Mouse (Mus musculus): ENCODE measurements around the gene Tulp3.
"Not testable (repeated sequence)": the region's sequence is repeated elsewhere in the genome, so short reads cannot be mapped to it uniquely, and the experiment has no call there.

The Tulp3 gene

GRCm38 (mm10) chr6:128355726-128356416 is at the start of gene Tulp3:
Gene Tulp3, minus strand, starts transcription at chr6:128355851.
- DNase-seq, result peak; percentile 94 to 95

DNA sequence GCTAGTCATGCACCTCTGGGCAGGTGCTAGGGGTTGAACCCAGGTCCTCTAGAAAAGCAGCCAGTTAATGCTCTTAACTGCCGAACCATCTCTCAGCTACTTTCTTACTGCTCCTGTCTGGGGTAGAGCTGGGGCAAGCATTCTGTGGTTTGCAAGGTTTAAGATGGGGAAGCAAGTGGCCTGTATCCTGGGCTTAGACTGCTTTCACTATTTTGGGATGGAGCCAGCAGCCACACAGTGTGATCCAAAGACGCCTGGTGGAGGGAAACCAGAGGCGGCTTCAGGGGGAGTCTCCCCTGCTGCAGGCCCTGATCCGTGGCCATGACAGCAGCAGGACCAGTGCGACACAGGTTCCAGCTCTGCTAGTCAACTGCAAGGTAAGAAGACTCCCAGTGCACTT is 49.1 kb upstream of the Tulp3 start:
- no peak for DNase-seq

GRCm38 (mm10) chr6:128399421-128400185 is 44.0 kb upstream of the Tulp3 start:
- DNase-seq, result peak; percentile 20 to 23

DNA sequence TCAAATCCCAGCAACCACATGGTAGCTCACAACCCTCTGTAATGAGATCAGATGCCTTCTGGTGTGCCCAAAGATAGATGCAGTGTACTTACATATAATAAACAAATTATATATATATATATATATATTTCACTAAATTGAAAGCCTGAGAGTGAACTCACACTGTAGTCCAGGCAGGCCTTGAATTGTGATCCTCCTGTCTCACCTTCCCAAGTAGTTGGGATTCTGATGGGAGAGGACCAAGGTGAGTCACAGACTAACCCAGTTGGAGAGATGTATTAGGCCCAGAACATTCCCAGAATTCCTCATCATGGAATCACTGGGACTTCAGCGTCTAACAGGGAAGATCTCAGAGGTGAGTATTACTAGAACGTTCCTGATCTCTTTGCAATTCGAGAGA is 43.3 kb upstream of the Tulp3 start, which contains the start of gene Nrip2:
Gene Nrip2, plus strand, starts transcription at position 301 of the 400 bp plus-strand sequence.
- DNase-seq, result no peak

GRCm38 (mm10) chr6:128397574-128398261 is 42.1 kb upstream of the Tulp3 start:
- DNase-seq, result peak; percentile 80 to 81

DNA sequence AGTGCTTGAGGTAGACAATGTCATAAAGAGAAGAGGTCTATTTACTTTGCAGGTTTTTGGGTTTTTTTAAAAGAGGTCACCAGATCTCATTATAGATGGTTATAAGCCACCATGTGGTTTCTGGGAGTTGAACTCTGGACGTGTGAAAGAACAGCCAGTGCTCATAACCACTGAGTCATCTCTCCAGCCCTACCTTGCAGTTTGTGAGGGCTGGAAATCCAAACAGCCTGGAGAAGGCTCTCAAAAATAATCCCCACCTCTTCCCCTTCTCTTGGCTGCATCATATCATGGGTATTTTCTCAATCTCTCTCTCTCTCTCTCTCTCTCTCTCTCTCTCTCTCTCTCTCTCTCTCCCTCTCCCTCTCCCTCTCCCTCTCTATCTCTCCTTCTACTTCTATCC is 35.0 kb upstream of the Tulp3 start:
- no peak for DNase-seq

DNA sequence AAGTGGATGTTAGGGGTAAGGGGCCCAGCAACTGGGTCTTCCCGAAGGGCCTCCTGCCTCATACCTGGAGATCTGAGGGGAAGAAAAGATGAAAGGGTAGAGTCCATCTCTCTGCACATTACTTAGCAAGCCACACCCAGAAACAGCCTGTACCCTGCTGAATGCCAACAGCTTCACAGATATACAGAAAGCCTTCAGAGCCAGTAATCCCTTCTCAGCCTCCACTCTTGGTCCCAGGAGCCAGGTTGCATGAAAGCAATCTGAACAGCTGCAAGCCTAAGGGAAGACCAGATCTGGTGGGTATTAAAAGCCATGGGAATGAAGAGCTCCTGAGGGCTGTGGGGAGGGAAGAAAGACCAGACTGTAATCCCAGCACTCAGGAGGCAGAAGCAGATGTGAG is 33.5 kb upstream of the Tulp3 start:
- DNase-seq, result no peak

DNA sequence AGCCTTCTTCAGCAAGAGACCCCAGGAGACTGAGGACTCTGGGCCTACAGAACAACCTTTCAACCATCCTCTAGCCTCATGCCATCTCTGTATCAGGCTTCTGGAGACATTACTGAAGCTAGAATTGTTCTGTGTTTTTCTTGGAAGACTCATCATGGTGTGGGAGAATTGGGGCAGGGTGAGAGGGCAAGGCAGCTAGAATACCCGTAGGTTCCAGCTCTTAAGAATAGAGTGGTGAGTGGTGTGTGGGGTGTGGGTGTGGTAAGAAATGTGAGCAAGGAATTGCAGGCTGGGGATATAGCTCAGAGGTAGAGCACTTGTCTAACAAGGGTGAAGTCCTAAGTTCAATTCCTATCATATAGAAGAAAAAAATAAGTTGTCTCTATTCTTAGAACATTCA is 29.4 kb upstream of the Tulp3 start:
- DNase-seq, result no peak

DNA sequence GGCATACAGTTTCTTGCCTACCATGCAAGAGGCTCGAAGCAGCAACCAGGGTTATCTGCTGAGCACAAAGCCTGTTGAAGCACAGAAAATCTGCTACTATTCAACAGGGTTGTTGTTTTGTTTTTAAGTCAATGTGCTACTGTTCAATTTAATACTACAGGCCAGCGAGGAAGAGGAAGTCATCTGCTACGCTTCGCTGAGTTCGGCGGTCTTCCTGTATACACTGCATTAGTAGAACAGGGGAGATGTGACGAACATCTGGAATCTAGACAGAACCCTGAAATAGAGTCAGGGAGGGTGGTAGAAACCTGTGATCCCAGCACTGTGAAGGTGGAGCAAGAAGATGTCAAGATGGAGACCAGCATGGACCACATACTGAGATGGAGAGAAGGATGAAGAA is 28.1 kb upstream of the Tulp3 start:
- DNase-seq, result no peak

DNA sequence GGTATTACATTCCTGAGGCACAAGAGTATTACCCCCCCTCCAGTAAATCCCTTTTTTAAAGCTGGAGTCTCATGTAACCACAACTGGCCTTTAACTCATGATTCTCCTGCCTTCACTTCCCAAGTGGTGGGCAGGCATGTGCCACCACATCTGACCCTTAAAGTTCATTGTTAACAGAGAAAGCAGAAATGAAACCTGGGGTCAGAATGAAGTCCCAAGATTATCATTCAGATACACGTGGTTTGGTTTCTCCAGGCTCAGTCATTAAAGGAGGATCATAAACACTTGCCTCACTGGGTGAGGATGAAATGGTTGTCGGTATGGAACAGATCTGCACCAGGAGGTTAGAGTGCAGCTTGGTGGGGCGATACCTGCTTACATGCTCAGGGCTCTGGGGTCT is 25.6 kb upstream of the Tulp3 start:
- no peak for DNase-seq

- DNase-seq, result not testable (repeated sequence)
Observed at GRCm38 (mm10) chr6:128380594-128381167, 25.0 kb upstream of the Tulp3 start.

GRCm38 (mm10) chr6:128379636-128380035 is 24.0 kb upstream of the Tulp3 start:
- DNase-seq, result no peak

- no peak for DNase-seq
Observed at GRCm38 (mm10) chr6:128376371-128377085, 20.9 kb upstream of the Tulp3 start.

DNA sequence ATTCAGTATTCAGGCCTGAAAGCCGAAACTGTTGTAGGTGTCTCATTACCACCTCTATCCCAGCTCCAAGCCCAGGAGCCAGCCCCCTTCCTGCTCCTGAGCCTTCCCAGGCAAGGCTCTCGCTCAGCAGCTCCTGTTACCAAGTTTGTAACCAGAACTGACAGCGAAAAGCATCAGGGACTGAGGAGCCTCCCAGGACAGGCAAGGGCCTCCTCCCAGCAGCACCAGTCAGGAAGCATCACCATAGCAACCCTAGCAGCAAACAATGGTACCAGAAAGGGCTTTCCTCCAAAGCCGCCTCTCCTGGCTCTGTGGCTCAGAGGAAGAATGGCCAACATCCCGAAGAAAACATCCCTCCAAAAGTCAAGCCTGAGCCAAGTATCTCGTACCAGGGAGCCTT is 19.5 kb upstream of the Tulp3 start, which contains the start of the genes Tex52 and Gm44596:
Gene Tex52, plus strand, starts transcription at position 265 of the 400 bp plus-strand sequence.
Gene Gm44596, plus strand, starts transcription at position 312 of the 400 bp plus-strand sequence.
- DNase-seq, result no peak

GRCm38 (mm10) chr6:128370040-128370439 is 14.4 kb upstream of the Tulp3 start:
- no peak for DNase-seq

GRCm38 (mm10) chr6:128366466-128366865 is 10.8 kb upstream of the Tulp3 start:
- DNase-seq, result no peak

DNA sequence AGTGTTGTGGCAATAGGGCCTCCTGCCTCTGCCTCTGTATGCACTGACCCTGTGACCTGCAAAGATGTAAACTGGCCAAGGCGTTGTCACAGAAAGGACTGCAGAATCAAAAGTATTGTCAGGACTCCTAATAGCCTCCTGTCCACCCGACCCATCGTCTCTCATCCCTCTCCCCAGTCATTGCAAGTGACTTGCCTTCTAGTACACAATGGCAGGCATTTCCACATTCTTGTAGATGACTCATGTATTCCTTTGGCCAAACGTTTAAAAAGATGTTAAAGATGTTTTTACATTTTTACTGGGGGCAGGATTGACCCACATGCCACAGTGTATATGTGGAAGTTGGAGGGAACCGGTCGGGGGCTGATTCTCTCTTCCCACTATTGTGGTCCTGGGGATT is 9.1 kb upstream of the Tulp3 start:
- no peak for DNase-seq

DNA sequence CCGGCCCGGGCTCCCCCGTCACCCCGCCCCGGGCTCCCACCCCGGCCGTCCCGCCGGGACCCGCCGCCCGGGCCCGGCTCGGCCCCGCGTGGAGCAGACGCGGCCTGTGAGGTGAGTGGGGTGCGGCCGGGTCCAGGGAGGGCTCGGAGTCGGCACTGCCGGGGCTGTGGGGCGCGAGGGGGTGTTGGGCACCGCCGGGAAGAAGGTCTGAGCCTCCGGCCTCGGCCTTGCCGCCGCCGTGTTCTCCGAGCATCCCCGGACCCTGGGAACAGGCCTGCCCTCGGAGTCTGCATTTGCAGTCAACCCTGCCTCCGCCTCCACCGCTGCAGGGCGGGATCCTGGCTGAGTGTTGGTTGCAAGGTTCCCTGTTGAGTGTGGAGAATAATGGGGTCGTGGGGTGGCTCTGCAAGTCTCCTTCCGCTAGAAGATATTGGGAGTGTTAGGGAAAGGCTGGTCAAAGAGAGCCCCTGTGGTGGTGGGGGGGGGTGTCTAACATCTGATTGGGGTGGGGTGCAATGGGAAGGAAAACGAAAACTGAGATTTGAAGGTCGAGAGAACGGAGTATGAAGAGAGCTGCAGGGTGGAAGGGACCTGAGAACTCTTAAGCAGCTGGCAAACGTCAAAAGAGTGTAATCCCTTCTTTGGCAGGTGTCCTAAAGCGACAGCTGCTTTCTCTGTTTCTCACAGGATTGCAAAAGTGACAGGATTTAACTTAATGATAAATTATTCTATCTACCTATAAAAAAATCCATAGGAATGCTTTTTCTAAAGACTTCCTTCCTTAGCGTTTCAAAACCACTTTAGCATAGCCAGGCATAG is 7.6 kb upstream of the Tulp3 start:
- DNase-seq, result no peak

- peak; percentile 82 for DNase-seq
Observed at GRCm38 (mm10) chr6:128362381-128363006, 6.8 kb upstream of the Tulp3 start, which contains the start of the genes Rhno1 and Foxm1. Gene Rhno1, minus strand, starts transcription at chr6:128362911. Gene Foxm1, plus strand, starts transcription at chr6:128362967.

DNA sequence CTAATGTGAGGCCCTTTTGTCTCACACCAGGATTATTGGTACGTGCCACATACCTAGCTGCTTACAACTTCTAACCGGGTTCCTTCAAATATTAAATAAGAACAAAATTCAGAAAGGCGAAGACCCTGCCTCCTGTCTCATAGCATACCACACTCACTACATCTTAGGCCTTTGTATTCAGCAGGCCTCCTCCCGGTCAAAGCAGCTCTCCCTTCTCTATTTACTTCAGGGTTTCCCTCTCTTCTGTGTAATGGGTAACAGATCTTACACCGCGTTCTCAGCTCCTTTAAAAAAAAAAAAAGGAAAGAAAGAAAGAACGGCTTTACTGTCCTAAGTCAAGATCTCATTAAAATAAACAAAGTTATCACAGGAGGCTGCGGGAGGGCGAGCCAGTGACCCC is 6.2 kb upstream of the Tulp3 start:
- no peak for DNase-seq

DNA sequence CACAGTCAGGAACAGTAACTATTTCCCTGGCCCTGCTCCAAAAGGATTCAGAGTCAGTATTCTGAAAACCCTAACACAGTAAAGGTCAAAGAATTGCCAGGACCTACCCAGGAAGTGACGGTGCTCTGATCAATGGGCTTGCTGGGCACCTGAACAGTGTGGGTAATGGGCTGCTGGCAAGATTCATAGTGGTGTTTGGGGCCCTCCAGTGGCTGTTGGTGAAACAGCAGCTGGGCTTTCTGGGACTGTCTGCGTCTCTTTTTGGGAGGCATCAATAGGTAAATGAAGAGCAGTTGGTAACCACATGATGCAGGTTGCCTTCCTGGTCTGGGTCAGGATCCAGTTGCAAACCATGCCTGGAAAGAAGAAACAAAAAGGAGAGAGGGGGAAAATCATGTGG is 3.3 kb upstream of the Tulp3 start:
- DNase-seq, result peak in 1 of 2 experiments; percentile 77

Data from kidney, adult 8-10 months (tissue).